Mouse (Mus musculus) natural killer cell, adult 2 months (primary cell): Measurements from ENCODE around the gene Il17rc.

Source experiments
- DNase-seq, 2 experiments: peaks; one replicate each; pipeline ENCODE4 v3.0.0; 2022; ENCODE audit warnings: low spot score in 2 of 2

Gene Il17rc

GRCm38 (mm10) chr6:113455007-113455406 is 16.2 kb upstream of the Il17rc start:
- DNase-seq, result no peak

- no peak for DNase-seq
Measured at GRCm38 (mm10) chr6:113457952-113458534, 13.2 kb upstream of the Il17rc start, which contains the start of gene Il17re. Gene Il17re, plus strand, starts transcription at chr6:113458484.

GRCm38 (mm10) chr6:113458635-113459034 is 12.6 kb upstream of the Il17rc start:
- no peak for DNase-seq

GRCm38 (mm10) chr6:113464040-113464439 is 7.2 kb upstream of the Il17rc start:
- no peak for DNase-seq

- DNase-seq, result no peak
Measured at GRCm38 (mm10) chr6:113465602-113466001, 5.6 kb upstream of the Il17rc start.

- DNase-seq, result no peak
Measured at GRCm38 (mm10) chr6:113468512-113468911, 2.7 kb upstream of the Il17rc start.

- peak; percentile 64 to 77 for DNase-seq
Measured at GRCm38 (mm10) chr6:113469021-113469420, 2.2 kb upstream of the Il17rc start.

GRCm38 (mm10) chr6:113469432-113469831 is 1.8 kb upstream of the Il17rc start:
- DNase-seq, result peak; percentile 30 to 50

- DNase-seq, result no peak
Measured at GRCm38 (mm10) chr6:113472061-113472460, 834 bp downstream of the Il17rc start.

GRCm38 (mm10) chr6:113473246-113473645 is 2.0 kb downstream of the Il17rc start:
- DNase-seq, result no peak

GRCm38 (mm10) chr6:113473715-113474114 is 2.5 kb downstream of the Il17rc start:
- DNase-seq, result no peak

GRCm38 (mm10) chr6:113477353-113477752 is 6.1 kb downstream of the Il17rc start:
- no peak for DNase-seq

- DNase-seq, result no peak
Measured at GRCm38 (mm10) chr6:113478906-113479305, 7.7 kb downstream of the Il17rc start.

- DNase-seq, result no peak
Measured at GRCm38 (mm10) chr6:113480555-113481373, 9.5 kb downstream of the Il17rc start.

GRCm38 (mm10) chr6:113482477-113483099 is 11.4 kb downstream of the Il17rc start:
- peak in 1 of 2 experiments; percentile 29 for DNase-seq

GRCm38 (mm10) chr6:113483100-113483615 is 11.9 kb downstream of the Il17rc start, which contains the start of gene Creld1:
Gene Creld1, plus strand, starts transcription at chr6:113483297.
- peak; percentile 86 to 89 for DNase-seq

- no peak for DNase-seq
Measured at GRCm38 (mm10) chr6:113483729-113484128, 12.5 kb downstream of the Il17rc start.

GRCm38 (mm10) chr6:113487125-113487576 is 15.9 kb downstream of the Il17rc start:
- DNase-seq, result no peak

- no peak for DNase-seq
Measured at GRCm38 (mm10) chr6:113489410-113489809, 18.2 kb downstream of the Il17rc start.

- DNase-seq, result no peak
Measured at GRCm38 (mm10) chr6:113492101-113492864, 21.1 kb downstream of the Il17rc start.

- DNase-seq, result peak; percentile 85 to 90
Measured at GRCm38 (mm10) chr6:113494258-113494788, 23.1 kb downstream of the Il17rc start.
